Mouse (Mus musculus): ENCODE measurements around the gene Igflr1. TPM values are rescaled to one million over a fixed set of nuclear protein-coding genes. Genes with fewer than 3 reads are reported as not detected.
A peak's percentile ranks its signal among the peaks of the same experiment; 100 is the strongest.

Gene Igflr1
- polyA plus RNA-seq, 1 experiment from 2014 or later = 4.6 TPM

DNA sequence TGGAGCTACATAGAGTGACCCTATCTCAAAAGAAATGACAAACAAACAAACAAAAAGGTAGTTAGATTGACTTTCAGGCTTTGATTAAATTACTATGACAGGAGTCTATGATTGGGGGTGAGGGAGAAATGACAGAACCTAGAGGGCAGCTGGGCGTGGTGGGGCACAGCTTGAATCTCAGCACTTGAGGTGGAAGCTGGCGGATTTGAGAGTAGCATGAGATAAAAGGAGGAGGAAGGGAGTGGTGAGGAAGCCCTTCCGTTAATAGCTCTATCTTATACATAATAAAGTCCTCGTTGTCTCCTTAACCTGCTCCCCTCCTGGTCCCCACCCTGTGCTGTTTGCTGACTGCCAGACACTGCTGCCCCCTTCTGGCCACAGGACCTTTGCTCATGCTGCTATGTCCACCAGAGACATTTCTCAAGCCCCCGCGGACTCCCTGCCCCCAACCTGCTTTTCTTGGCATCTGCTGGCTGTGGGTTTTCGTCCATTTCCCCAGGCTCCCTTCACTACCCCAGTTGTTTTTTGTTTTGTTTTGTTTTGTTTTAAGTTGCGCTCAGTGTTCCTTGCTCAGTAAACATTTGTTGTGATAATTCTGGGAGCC lies 42.6 kb downstream of the Igflr1 start:
- peak; percentile 55; the same call in 1 of the 2 replicates for ATAC-seq (ENCODE audit: borderline replicate concordance, extremely low read depth, low FRiP score, low TSS enrichment)
- no peak overlapping the region for H3K9ac ChIP-seq
- 19% methylated on average over 8 of the region's 8 CpGs for WGBS

DNA sequence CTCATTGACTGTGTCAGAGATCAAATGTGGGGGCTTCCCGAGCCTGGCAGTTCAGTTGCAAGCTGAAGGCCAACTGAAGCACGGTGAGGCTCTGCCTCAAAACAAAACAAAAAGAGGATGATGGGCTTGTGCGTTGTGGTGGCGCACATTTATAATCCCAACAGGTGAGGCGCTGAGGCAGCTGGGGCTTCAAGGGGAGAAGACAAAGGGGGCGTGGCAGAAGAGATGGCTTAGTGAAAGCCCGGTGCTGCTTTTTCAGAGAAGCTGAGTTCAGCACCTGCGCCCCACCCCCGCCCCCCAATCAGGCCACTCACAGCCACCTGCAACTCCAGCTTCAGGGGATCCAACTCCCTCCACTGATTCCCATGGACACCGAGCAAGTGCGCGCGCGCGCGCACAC lies 43.2 kb downstream of the Igflr1 start:
- no peak overlapping the region for H3K9ac ChIP-seq
- H3K4me2 ChIP-seq = no peak overlapping the region
- 46% methylated on average over 16 of the region's 16 CpGs for WGBS
- no peaks in the 10 kb centered on the region for H3K27me3 ChIP-seq
- no peak overlapping the region for H3K27ac ChIP-seq
- H3K4me1 ChIP-seq = peaks cover 9% of the 10 kb centered on the region
- ATAC-seq (ENCODE audit: borderline replicate concordance, extremely low read depth, low FRiP score, low TSS enrichment) = no peak
- H3K36me3 ChIP-seq = no peaks in the 10 kb centered on the region
- H3K9me3 ChIP-seq = no peaks in the 10 kb centered on the region
- no peak overlapping the region for H3K4me3 ChIP-seq

More for the DNA sequence above, 42.6 kb downstream of the Igflr1 start:
- Histone ChIP-seq H3K9me3 (no peaks in the 10 kb centered on the region), H3K4me2 (no peak overlapping the region), H3K36me3 (no peaks in the 10 kb centered on the region), H3K27me3 (no peaks in the 10 kb centered on the region), H3K4me1 (peaks cover 15% of the 10 kb centered on the region), H3K27ac (no peak overlapping the region), H3K4me3 (no peak overlapping the region)

DNA sequence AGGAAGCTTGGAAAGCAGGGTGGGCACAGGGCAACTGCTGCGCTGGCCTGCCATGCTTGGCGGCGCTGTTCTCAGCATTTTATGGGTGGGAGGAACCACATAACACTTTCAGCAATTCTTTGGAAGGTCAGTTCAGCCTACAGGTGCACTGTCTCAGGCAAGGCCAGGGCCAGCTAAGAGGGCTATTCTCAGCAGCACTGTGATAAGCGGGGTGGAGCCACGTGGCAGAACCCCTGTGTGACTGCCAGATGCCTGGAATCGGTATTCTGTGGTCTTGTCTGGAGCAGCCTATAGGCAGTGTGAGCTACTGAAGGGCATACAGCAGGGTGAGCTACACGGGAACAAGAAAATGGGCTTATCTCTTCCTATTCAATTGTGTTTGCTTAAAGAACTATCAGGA lies 44.8 kb downstream of the Igflr1 start:
- H3K27ac ChIP-seq = no peak overlapping the region
- no peaks in the 10 kb centered on the region for H3K27me3 ChIP-seq
- H3K4me3 ChIP-seq = no peak overlapping the region
- no peak for ATAC-seq (ENCODE audit: borderline replicate concordance, extremely low read depth, low FRiP score, low TSS enrichment)
- no peak overlapping the region for H3K4me2 ChIP-seq
- peaks cover 8% of the 10 kb centered on the region for H3K4me1 ChIP-seq
- WGBS = 41% methylated on average over 7 of the region's 7 CpGs
- H3K9ac ChIP-seq = no peak overlapping the region
- H3K9me3 ChIP-seq = no peaks in the 10 kb centered on the region
- H3K36me3 ChIP-seq = no peaks in the 10 kb centered on the region

DNA sequence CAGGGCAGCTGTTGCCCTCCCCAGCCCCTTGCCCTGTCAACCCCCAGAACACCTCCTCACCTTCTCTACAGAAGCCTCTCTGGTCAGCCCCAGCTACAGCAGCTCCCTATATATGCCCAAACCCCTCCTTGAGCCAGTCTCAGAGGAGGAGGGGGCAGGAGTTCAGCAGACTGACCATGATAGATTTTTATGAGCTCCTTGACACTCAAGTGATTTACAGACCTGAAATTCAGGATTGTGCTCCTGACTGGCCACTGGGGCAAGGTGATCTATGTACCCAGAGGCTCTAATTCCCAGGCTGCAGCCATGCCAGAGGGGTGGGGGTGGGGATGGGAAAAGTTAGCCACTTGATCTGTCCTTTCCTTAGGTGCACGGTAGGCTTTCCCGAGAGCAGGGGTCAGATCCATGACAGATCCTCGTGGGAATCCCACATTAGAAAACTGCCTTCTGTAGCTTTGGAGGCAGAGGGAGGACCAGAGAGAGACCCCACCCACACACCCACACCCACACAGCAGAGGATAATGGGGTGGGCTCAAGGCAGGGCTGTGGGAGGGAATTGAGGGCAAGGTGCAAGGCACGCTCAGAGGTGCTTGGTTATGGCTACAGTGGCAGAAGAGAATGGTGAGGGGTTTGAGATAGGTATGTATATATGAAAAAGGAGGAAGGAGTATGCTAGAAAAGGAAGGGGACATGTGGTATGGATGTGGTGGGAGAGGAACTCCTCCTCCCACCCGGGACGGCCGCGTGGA lies 47.6 kb downstream of the Igflr1 start, which contains the start of gene Upk1a:
TSS of gene Upk1a (minus strand) at position 194 of the 749 bp plus-strand sequence.
- Histone ChIP-seq H3K4me2 (no peak within 1 kb of the TSS), H3K27ac (no peak within 1 kb of the TSS), H3K36me3 (peaks cover 20% of the 10 kb centered on the region), H3K9ac (no peak within 1 kb of the TSS), H3K9me3 (no peaks in the 10 kb centered on the region), H3K4me3 (no peak within 1 kb of the TSS), H3K4me1 (peaks cover 8% of the 10 kb centered on the region), H3K27me3 (no peaks in the 10 kb centered on the region)
- ATAC-seq (ENCODE audit: borderline replicate concordance, extremely low read depth, low FRiP score, low TSS enrichment) = no peak
- WGBS = 60% methylated on average over 8 of the region's 8 CpGs

DNA sequence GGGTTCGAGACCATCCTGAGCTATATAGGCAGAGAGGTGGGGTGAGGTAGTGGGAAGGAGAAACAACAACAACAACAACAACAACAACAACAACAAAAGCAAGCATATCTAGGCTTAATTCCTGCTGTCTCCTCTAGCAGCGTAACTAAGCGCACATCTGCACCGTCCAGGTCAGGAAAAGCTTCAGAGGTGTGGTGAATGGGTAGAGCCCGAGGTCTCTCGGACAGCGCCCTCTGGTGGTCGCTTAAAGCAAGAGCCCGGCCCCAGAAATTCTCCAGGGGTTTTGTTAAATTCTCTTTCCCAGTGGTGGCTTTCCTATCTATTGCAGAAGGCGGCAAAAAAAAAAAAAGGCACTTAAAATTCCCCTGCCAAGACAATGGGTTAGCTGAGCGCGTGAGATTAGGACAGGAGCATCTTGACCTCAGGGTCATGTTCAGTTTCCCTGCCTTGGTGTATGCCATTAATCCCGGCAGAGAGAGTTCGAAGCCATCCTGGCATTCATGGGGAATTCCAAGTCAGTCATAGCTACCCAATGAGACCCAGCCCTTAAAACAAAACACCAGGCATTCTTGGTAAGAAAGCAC lies 48.4 kb downstream of the Igflr1 start:
- Histone ChIP-seq H3K4me1 (peaks cover under 1% of the 10 kb centered on the region), H3K9ac (no peak overlapping the region), H3K27ac (no peak overlapping the region), H3K4me2 (no peak overlapping the region), H3K27me3 (no peaks in the 10 kb centered on the region), H3K9me3 (no peaks in the 10 kb centered on the region), H3K36me3 (peaks cover 28% of the 10 kb centered on the region), H3K4me3 (no peak overlapping the region)
- 22% methylated on average over 14 of the region's 14 CpGs for WGBS
- 0 out of 2 replicates have a peak, but pooled peaks have one; percentile 35 for ATAC-seq (ENCODE audit: borderline replicate concordance, extremely low read depth, low FRiP score, low TSS enrichment)

DNA sequence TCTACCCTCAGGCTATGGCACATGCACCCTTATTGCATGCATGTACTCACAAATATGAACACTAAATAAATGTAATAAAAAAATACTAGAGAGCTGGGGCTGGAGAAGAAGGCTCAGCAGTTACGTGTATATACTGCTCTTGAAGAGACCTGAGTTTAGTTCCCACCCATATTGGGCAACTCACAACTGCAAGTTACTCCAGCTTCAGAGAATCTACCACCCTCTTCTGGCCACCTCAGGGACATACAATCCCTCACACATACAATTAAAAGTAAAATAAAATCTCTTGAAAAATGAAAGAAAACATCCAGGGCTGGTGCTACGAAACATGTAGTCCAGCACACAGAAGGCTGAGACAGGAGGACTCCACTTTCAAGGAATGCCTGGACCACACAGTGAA lies 49.2 kb downstream of the Igflr1 start:
- no peak overlapping the region for H3K9ac ChIP-seq
- H3K27me3 ChIP-seq = no peaks in the 10 kb centered on the region
- H3K27ac ChIP-seq = no peak overlapping the region
- peaks cover 36% of the 10 kb centered on the region for H3K36me3 ChIP-seq
- no peaks in the 10 kb centered on the region for H3K4me1 ChIP-seq
- no peak overlapping the region for H3K4me3 ChIP-seq
- ATAC-seq (ENCODE audit: borderline replicate concordance, extremely low read depth, low FRiP score, low TSS enrichment) = no peak
- H3K9me3 ChIP-seq = no peaks in the 10 kb centered on the region
- no peak overlapping the region for H3K4me2 ChIP-seq
- 73% methylated on average over 2 of the region's 2 CpGs for WGBS

DNA sequence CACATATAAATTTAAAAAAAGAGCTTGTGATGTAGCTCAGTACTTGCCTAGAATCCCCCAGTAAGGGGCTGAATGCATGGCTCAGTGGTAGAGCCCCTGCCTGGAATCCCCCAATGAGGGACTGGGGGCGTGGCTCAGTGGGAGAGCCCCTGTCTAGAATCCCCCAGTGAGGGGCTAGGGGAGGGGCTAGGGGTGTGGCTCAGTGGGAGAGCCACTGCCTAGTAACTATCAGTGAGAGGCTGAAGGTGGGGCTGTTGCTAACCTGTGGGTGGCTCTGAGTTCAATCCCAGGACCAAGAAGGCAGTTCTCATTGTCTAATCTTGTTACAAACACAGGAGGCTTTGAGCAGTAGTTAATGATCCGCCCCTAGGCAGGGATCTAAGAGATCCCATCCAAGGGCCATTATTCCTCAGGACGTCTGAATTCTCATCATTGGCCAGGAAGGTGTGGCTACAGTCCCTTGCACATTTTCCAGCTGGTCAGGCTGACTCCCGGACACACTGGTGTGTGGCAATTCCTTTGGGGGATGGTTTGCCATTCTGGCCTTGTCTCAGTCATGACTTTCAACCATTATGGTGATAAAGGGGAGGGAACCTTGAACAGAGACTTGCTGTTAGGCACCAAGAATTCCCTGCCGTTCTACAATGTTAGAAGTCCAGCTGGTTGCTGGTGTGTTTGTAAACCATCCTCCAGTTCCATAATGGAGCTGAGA lies 50.0 kb downstream of the Igflr1 start:
- no peaks in the 10 kb centered on the region for H3K4me1 ChIP-seq
- ATAC-seq (ENCODE audit: borderline replicate concordance, extremely low read depth, low FRiP score, low TSS enrichment) = no peak
- peaks cover 40% of the 10 kb centered on the region for H3K36me3 ChIP-seq
- no peak overlapping the region for H3K9ac ChIP-seq
- H3K4me2 ChIP-seq = no peak overlapping the region
- H3K9me3 ChIP-seq = no peaks in the 10 kb centered on the region
- no peaks in the 10 kb centered on the region for H3K27me3 ChIP-seq
- 52% methylated on average over 5 of the region's 5 CpGs for WGBS
- H3K4me3 ChIP-seq = no peak overlapping the region
- no peak overlapping the region for H3K27ac ChIP-seq

Small RNA genes lying within 50 kb of the gene (microRNA-seq; reads per million reads assigned to microRNA genes)
- gene Gm38670 (1.9 reads per million, percentile 4 among the genes with 10 or more reads in this experiment), gene Mir3569 (not detected)

Other genes starting within 250 kb of the Igflr1 start
- 1.9 TPM in 1 of 2 replicates, not detected in the other for gene E130208F15Rik, start 243.7 kb upstream of the Igflr1 start, polyA plus RNA-seq (2015; fragmentation: Nextera tagmentation; extraction: Ambion mirVana)
- 18.2 and 19.5 TPM in 2 replicates for gene Sdhaf1, start 241.5 kb upstream of the Igflr1 start, polyA plus RNA-seq (2015; fragmentation: Nextera tagmentation; extraction: Ambion mirVana)
- gene Lrfn3, start 202.7 kb upstream of the Igflr1 start, polyA plus RNA-seq (2015; fragmentation: Nextera tagmentation; extraction: Ambion mirVana) = 4.2 TPM in 2 replicates
- gene Tyrobp, start 151.7 kb upstream of the Igflr1 start, polyA plus RNA-seq (2015; fragmentation: Nextera tagmentation; extraction: Ambion mirVana) = 50.8 and 56.1 TPM in 2 replicates
- gene Hcst, start 145.6 kb upstream of the Igflr1 start, polyA plus RNA-seq (2015; fragmentation: Nextera tagmentation; extraction: Ambion mirVana) = 0.70 and 2.3 TPM in 2 replicates
- 1.5 and 2.1 TPM in 2 replicates for gene Nfkbid, start 143.7 kb upstream of the Igflr1 start, polyA plus RNA-seq (2015; fragmentation: Nextera tagmentation; extraction: Ambion mirVana)
- gene Aplp1, start 119.9 kb upstream of the Igflr1 start, polyA plus RNA-seq (2015; fragmentation: Nextera tagmentation; extraction: Ambion mirVana) = 23.9 and 24.4 TPM in 2 replicates
- gene Kirrel2, start 107.7 kb upstream of the Igflr1 start, polyA plus RNA-seq (2015; fragmentation: Nextera tagmentation; extraction: Ambion mirVana) = not detected in 2 replicates
- 0.08 TPM in 1 of 2 replicates, not detected in the other for gene Nphs1, start 107.1 kb upstream of the Igflr1 start, polyA plus RNA-seq (2015; fragmentation: Nextera tagmentation; extraction: Ambion mirVana)
- 0.25 and 0.44 TPM in 2 replicates for gene Prodh2, start 71.8 kb upstream of the Igflr1 start, polyA plus RNA-seq (2015; fragmentation: Nextera tagmentation; extraction: Ambion mirVana)
- gene Arhgap33, start 30.4 kb upstream of the Igflr1 start, polyA plus RNA-seq (2015; fragmentation: Nextera tagmentation; extraction: Ambion mirVana) = 7.7 and 9.3 TPM in 2 replicates
- gene Hspb6, start 13.2 kb upstream of the Igflr1 start, polyA plus RNA-seq (2015; fragmentation: Nextera tagmentation; extraction: Ambion mirVana) = 32.1 and 33.6 TPM in 2 replicates
- gene Proser3, start 13.1 kb upstream of the Igflr1 start, polyA plus RNA-seq (2015; fragmentation: Nextera tagmentation; extraction: Ambion mirVana) = 13.2 and 18.3 TPM in 2 replicates
- gene Lin37, start 5.6 kb upstream of the Igflr1 start, polyA plus RNA-seq (2015; fragmentation: Nextera tagmentation; extraction: Ambion mirVana) = 36.0 and 38.8 TPM in 2 replicates
- gene U2af1l4, start 2.1 kb upstream of the Igflr1 start, polyA plus RNA-seq (2015; fragmentation: Nextera tagmentation; extraction: Ambion mirVana) = 99.0 TPM in 2 replicates
- gene Gm49396, start 2.1 kb upstream of the Igflr1 start, polyA plus RNA-seq (2015; fragmentation: Nextera tagmentation; extraction: Ambion mirVana) = 13.0 and 15.1 TPM in 2 replicates
- gene Psenen, start 1.8 kb upstream of the Igflr1 start, polyA plus RNA-seq (2015; fragmentation: Nextera tagmentation; extraction: Ambion mirVana) = 119 and 124 TPM in 2 replicates
- gene Kmt2b, start 23.3 kb downstream of the Igflr1 start, polyA plus RNA-seq (2015; fragmentation: Nextera tagmentation; extraction: Ambion mirVana) = 8.4 and 10.0 TPM in 2 replicates
- gene Zbtb32, start 33.5 kb downstream of the Igflr1 start, polyA plus RNA-seq (2015; fragmentation: Nextera tagmentation; extraction: Ambion mirVana) = 2.3 and 3.7 TPM in 2 replicates
- 0.88 and 1.4 TPM in 2 replicates for gene Upk1a, start 47.4 kb downstream of the Igflr1 start, polyA plus RNA-seq (2015; fragmentation: Nextera tagmentation; extraction: Ambion mirVana)
- 867 and 890 TPM in 2 replicates for gene Cox6b1, start 60.7 kb downstream of the Igflr1 start, polyA plus RNA-seq (2015; fragmentation: Nextera tagmentation; extraction: Ambion mirVana)
- gene Etv2, start 70.4 kb downstream of the Igflr1 start, polyA plus RNA-seq (2015; fragmentation: Nextera tagmentation; extraction: Ambion mirVana) = not detected in 2 replicates
- 126 and 130 TPM in 2 replicates for gene Rbm42, start 84.9 kb downstream of the Igflr1 start, polyA plus RNA-seq (2015; fragmentation: Nextera tagmentation; extraction: Ambion mirVana)
- gene Haus5, start 99.6 kb downstream of the Igflr1 start, polyA plus RNA-seq (2015; fragmentation: Nextera tagmentation; extraction: Ambion mirVana) = 61.9 and 62.6 TPM in 2 replicates
- not detected in 2 replicates for gene Pmis2, start 106.2 kb downstream of the Igflr1 start, polyA plus RNA-seq (2015; fragmentation: Nextera tagmentation; extraction: Ambion mirVana)
- gene 2200002J24Rik, start 133.5 kb downstream of the Igflr1 start, polyA plus RNA-seq (2015; fragmentation: Nextera tagmentation; extraction: Ambion mirVana) = 0.96 TPM in 1 of 2 replicates, not detected in the other
- 0.40 and 0.41 TPM in 2 replicates for gene Atp4a, start 146.8 kb downstream of the Igflr1 start, polyA plus RNA-seq (2015; fragmentation: Nextera tagmentation; extraction: Ambion mirVana)
- gene Tmem147, start 164.1 kb downstream of the Igflr1 start, polyA plus RNA-seq (2015; fragmentation: Nextera tagmentation; extraction: Ambion mirVana) = 153 and 159 TPM in 2 replicates
- gene Gapdhs, start 178.3 kb downstream of the Igflr1 start, polyA plus RNA-seq (2015; fragmentation: Nextera tagmentation; extraction: Ambion mirVana) = 0.19 and 0.46 TPM in 2 replicates
- gene Sbsn, start 186.0 kb downstream of the Igflr1 start, polyA plus RNA-seq (2015; fragmentation: Nextera tagmentation; extraction: Ambion mirVana) = 1.4 and 1.8 TPM in 2 replicates
- 5.4 and 5.9 TPM in 2 replicates for gene Dmkn, start 198.3 kb downstream of the Igflr1 start, polyA plus RNA-seq (2015; fragmentation: Nextera tagmentation; extraction: Ambion mirVana)
- 2.4 and 5.1 TPM in 2 replicates for gene Krtdap, start 222.5 kb downstream of the Igflr1 start, polyA plus RNA-seq (2015; fragmentation: Nextera tagmentation; extraction: Ambion mirVana)

Data from lung, embryonic 15.5 days (tissue).